Mouse (Mus musculus) kidney, postnatal 0 days (tissue): ENCODE measurements around the gene Zfp316. TPM values are rescaled to one million over a fixed set of nuclear protein-coding genes. Genes with fewer than 3 reads are reported as not detected.
A peak's percentile ranks its signal among the peaks of the same experiment; 100 is the strongest.

ENCODE experiments used
- ATAC-seq: fragments of 200-750 bp; cut with Nextera tagmentation; replicated peaks from 2 replicates; pipeline ENCODE4 v1.8.0; 2017; ENCODE audit warnings: low read depth, moderate number of reproducible peaks, moderate TSS enrichment, moderate library complexity; ENCODE audit not compliant: low FRiP score
- DNase-seq: peaks from one replicate; pipeline ENCODE4 v3.0.0-alpha.2; 2016; ENCODE audit warnings: low spot score
- H3K27ac ChIP-seq: fragments of 300-500 bp; sonication (generic); 2 replicates; pipeline ENCODE4 v1.5.1; 2014; ENCODE audit warnings: mild to moderate bottlenecking
- H3K27me3 ChIP-seq: fragments of 300-500 bp; sonication (generic); 2 replicates; pipeline ENCODE4 v1.6.1; 2014; ENCODE audit warnings: low read length, mixed read lengths; ENCODE audit not compliant: insufficient read depth
- H3K36me3 ChIP-seq: fragments of 300-500 bp; sonication (generic); 2 replicates; pipeline ENCODE4 v1.6.1; 2014; ENCODE audit warnings: low read length, mixed read lengths; ENCODE audit not compliant: insufficient read depth
- H3K4me1 ChIP-seq: fragments of 300-500 bp; sonication (generic); replicated peaks from 2 replicates; pipeline ENCODE4 v1.6.1; 2014; ENCODE audit warnings: antibody characterized with exemption, low read length, mixed read lengths; ENCODE audit not compliant: insufficient read depth
- H3K4me2 ChIP-seq: fragments of 300-500 bp; sonication (generic); 2 replicates; pipeline ENCODE4 v1.6.1; 2014; ENCODE audit warnings: mild to moderate bottlenecking, low read length, moderate library complexity, mixed read lengths
- H3K4me3 ChIP-seq: fragments of 300-500 bp; sonication (generic); replicated peaks from 2 replicates; pipeline ENCODE4 v1.5.1; 2014; ENCODE audit warnings: low read depth, low read length
- H3K9ac ChIP-seq: fragments of 300-500 bp; sonication (generic); 2 replicates; pipeline ENCODE4 v1.6.1; 2014; ENCODE audit warnings: low read depth, low read length
- H3K9me3 ChIP-seq: fragments of 300-500 bp; sonication (generic); replicated peaks from 2 replicates; pipeline ENCODE4 v1.6.1; 2016; ENCODE audit warnings: low read length, inconsistent platforms, mixed read lengths
- CTCF ChIP-seq: IDR thresholded peaks from 2 replicates; pipeline ENCODE4 v1.5.1; 2016; ENCODE audit warnings: antibody characterized with exemption, low read depth, mild to moderate bottlenecking, moderate library complexity
- WGBS: fragments of 180-500 bp; shearing (Covaris S2); extraction: QIAGEN DNeasy Blood & Tissue Kit; methylation state at CpG from one replicate; pipeline ENCODE4 v1.1.7; 2014; 5-methylcytosine and 5-hydroxymethylcytosine counted together
- polyA plus RNA-seq: library from polyadenylated mRNA; unstranded; fragments of >200 nt; fragmentation: Nextera tagmentation; extraction: Ambion mirVana; gene quantifications from 2 replicates; pipeline ENCODE4 v1.2.1, GENCODE M21; 2015

The Zfp316 gene
- polyA plus RNA-seq, 1 experiment from 2014 or later = 3.4 TPM

GRCm38 (mm10) chr5:143254487-143255130 is 15.2 kb downstream of the Zfp316 start:
- Histone ChIP-seq H3K9ac (no peak overlapping the region), H3K4me1 (peaks cover 20% of the 10 kb centered on the region), H3K27me3 (peaks cover 56% of the 10 kb centered on the region), H3K9me3 (no peaks in the 10 kb centered on the region), H3K4me2 (peak overlapping the region; percentile 69; the same call in 1 of the 2 replicates), H3K36me3 (0 out of 2 replicates have a peak, but pooled peaks cover 7% of the 10 kb centered on the region), H3K27ac (no peak overlapping the region), H3K4me3 (peak overlapping the region; percentile 41)
- TF ChIP-seq CTCF = no peak
- ATAC-seq = no peak; the same call in 1 of the 2 replicates
- no peak for DNase-seq
- WGBS = 21% methylated on average over 66 of the region's 66 CpGs

GRCm38 (mm10) chr5:143253881-143254486 is 15.8 kb downstream of the Zfp316 start:
- peak overlapping the region; percentile 69 for H3K4me2 ChIP-seq
- H3K27me3 ChIP-seq = peaks cover 56% of the 10 kb centered on the region
- peak overlapping the region; percentile 37; the same call in 1 of the 2 replicates for H3K9ac ChIP-seq
- DNase-seq (no peak), ATAC-seq (no peak; the same call in 1 of the 2 replicates)
- peaks cover 7% of the 10 kb centered on the region; the same call in 1 of the 2 replicates for H3K36me3 ChIP-seq
- no peak overlapping the region for H3K27ac ChIP-seq
- WGBS = 11% methylated on average over 72 of the region's 81 CpGs
- TF ChIP-seq CTCF = no peak
- H3K4me1 ChIP-seq = peaks cover 20% of the 10 kb centered on the region
- no peaks in the 10 kb centered on the region for H3K9me3 ChIP-seq
- H3K4me3 ChIP-seq = peak overlapping the region; percentile 41

DNA sequence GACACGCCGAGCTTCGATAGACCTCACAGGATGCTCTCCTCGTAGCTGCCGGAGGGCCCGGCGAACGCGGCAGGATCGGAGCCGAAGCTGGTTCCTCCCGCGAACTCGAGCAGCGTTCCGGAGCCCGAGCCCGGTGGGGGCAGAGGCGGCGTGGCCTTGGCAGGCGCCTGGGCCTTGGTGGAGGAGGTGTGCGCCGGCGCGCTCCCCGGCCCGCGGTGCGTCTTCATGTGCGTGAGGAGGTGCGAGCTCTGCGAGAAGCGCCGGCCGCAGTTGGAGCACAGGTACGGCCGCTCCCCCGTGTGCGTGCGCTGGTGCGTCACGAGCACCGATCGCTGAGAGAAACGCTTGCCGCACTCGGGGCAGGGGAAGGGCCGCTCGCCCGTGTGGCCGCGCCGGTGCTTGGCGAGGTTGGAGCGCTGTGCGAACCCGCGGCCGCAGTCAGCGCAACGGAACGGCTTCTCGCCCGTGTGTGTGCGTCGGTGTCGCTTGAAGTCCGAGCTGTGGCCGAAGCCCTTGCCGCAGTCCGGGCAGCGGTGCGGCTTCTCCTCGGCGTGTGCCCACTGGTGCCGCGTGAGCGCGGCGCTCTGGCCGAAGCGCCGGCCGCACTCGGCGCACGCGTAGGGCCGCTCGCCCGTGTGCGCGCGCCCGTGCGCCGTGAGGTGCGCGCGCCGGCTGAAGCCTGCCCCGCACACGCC is 16.5 kb downstream of the Zfp316 start:
- ATAC-seq = peak; percentile 53
- H3K9ac ChIP-seq = peak overlapping the region; percentile 37; the same call in 1 of the 2 replicates

DNA sequence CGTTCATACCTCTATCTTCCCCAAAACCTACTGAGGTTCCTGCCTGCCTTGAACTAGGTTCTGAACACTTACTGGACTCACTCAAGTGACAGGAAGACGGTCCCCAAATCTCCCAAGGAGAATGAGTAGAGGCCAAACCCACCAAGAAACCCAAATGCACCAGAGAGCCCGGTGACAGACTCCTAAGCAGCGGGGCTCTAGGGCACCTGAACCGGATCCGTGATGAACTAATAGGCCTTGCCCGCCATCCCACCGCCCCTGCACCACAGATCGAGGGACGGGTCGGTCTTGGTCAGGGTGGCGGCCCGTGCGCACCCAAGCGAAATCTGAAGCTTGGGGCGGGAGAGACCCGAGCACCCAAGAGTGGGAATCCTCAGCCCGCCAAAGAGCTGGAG is 17.0 kb downstream of the Zfp316 start:
- TF ChIP-seq CTCF = no peak
- Histone ChIP-seq H3K9me3 (no peaks in the 10 kb centered on the region), H3K9ac (no peak overlapping the region), H3K36me3 (peaks cover 19% of the 10 kb centered on the region; the same call in 1 of the 2 replicates), H3K27ac (no peak overlapping the region), H3K4me2 (peak overlapping the region; percentile 69), H3K27me3 (peaks cover 56% of the 10 kb centered on the region), H3K4me3 (peak overlapping the region; percentile 41), H3K4me1 (peaks cover 20% of the 10 kb centered on the region)
- ATAC-seq (no peak), DNase-seq (no peak)
- WGBS = 26% methylated on average over 18 of the region's 18 CpGs

More for the DNA sequence above, 16.5 kb downstream of the Zfp316 start:
- H3K4me2 ChIP-seq = peak overlapping the region; percentile 69
- H3K27ac ChIP-seq = no peak overlapping the region
- TF ChIP-seq CTCF = no peak
- H3K9me3 ChIP-seq = no peaks in the 10 kb centered on the region
- DNase-seq = no peak
- WGBS = 4% methylated on average over 86 of the region's 103 CpGs
- H3K36me3 ChIP-seq = peaks cover 13% of the 10 kb centered on the region; the same call in 1 of the 2 replicates
- H3K4me1 ChIP-seq = peaks cover 20% of the 10 kb centered on the region
- peak overlapping the region; percentile 41 for H3K4me3 ChIP-seq
- peaks cover 56% of the 10 kb centered on the region for H3K27me3 ChIP-seq

- no peak for TF ChIP-seq CTCF
- WGBS = 58% methylated on average over 6 of the region's 6 CpGs
- no peak for ATAC-seq
These were observed 17.8 kb downstream of the Zfp316 start for GRCm38 (mm10) chr5:143252039-143252438.

GRCm38 (mm10) chr5:143244926-143245325 is 24.9 kb downstream of the Zfp316 start:
- Histone ChIP-seq H3K9me3 (no peaks in the 10 kb centered on the region), H3K27me3 (no peaks in the 10 kb centered on the region), H3K9ac (no peak overlapping the region), H3K4me1 (no peaks in the 10 kb centered on the region), H3K4me2 (no peak overlapping the region), H3K27ac (no peak overlapping the region), H3K4me3 (no peak overlapping the region), H3K36me3 (peaks cover 74% of the 10 kb centered on the region)
- no peak for ATAC-seq
- TF ChIP-seq CTCF = no peak
- WGBS = 96% methylated on average over 26 of the region's 26 CpGs
- no peak for DNase-seq

More at GRCm38 (mm10) chr5:143252039-143252438, 17.8 kb downstream of the Zfp316 start:
- Histone ChIP-seq H3K4me2 (no peak overlapping the region), H3K9me3 (no peaks in the 10 kb centered on the region), H3K9ac (no peak overlapping the region), H3K4me3 (no peak overlapping the region), H3K36me3 (peaks cover 19% of the 10 kb centered on the region; the same call in 1 of the 2 replicates), H3K27me3 (peaks cover 53% of the 10 kb centered on the region), H3K4me1 (peaks cover 20% of the 10 kb centered on the region), H3K27ac (no peak overlapping the region)
- DNase-seq = no peak
